Mouse (Mus musculus) kidney, embryonic 14.5 days (tissue): ENCODE data around the gene Sftpd. TPM values are rescaled to one million over a fixed set of nuclear protein-coding genes. Genes with fewer than 3 reads are reported as not detected.

Experiments used
- ATAC-seq: fragments of 200-750 bp; cut with Nextera tagmentation; 2 replicates; pipeline ENCODE4 v1.8.0; 2017; ENCODE audit warnings: moderate number of reproducible peaks, mild to moderate bottlenecking, moderate TSS enrichment, moderate library complexity; ENCODE audit not compliant: low FRiP score, low TSS enrichment
- H3K27ac ChIP-seq: fragments of 300-500 bp; sonication (generic); 2 replicates; pipeline ENCODE4 v1.5.1; 2014; ENCODE audit warnings: low read depth, mild to moderate bottlenecking, low read length, moderate library complexity, mixed read lengths
- H3K27me3 ChIP-seq: fragments of 300-500 bp; sonication (generic); 2 replicates; pipeline ENCODE4 v1.6.1; 2014; ENCODE audit warnings: mild to moderate bottlenecking, low read length; ENCODE audit not compliant: control insufficient read depth, insufficient read depth
- H3K36me3 ChIP-seq: fragments of 300-500 bp; sonication (generic); 2 replicates; pipeline ENCODE4 v1.6.1; 2014; ENCODE audit warnings: low read length, mixed read lengths; ENCODE audit not compliant: control insufficient read depth, insufficient read depth
- H3K4me1 ChIP-seq: fragments of 300-500 bp; sonication (generic); 2 replicates; pipeline ENCODE4 v1.6.1; 2014; ENCODE audit warnings: low read length, mixed read lengths; ENCODE audit not compliant: control insufficient read depth, insufficient read depth
- H3K4me2 ChIP-seq: fragments of 300-500 bp; sonication (generic); replicated peaks from 2 replicates; pipeline ENCODE4 v1.6.1; 2014; ENCODE audit warnings: low read depth, mild to moderate bottlenecking, low read length
- H3K4me3 ChIP-seq: fragments of 300-500 bp; sonication (generic); 2 replicates; pipeline ENCODE4 v1.5.1; 2014; ENCODE audit warnings: mild to moderate bottlenecking, low read length
- H3K9ac ChIP-seq: fragments of 300-500 bp; sonication (generic); 2 replicates; pipeline ENCODE4 v1.6.1; 2014; ENCODE audit warnings: low read depth, mild to moderate bottlenecking, low read length, moderate library complexity
- H3K9me3 ChIP-seq: fragments of 300-500 bp; sonication (generic); 2 replicates; pipeline ENCODE4 v1.6.1; 2016; ENCODE audit warnings: low read length; ENCODE audit not compliant: control insufficient read depth
- WGBS: fragments of 180-500 bp; shearing (Covaris S2); extraction: QIAGEN DNeasy Blood & Tissue Kit; methylation state at CpG from one replicate; pipeline ENCODE4 v1.1.7; 2014; 5-methylcytosine and 5-hydroxymethylcytosine counted together
- polyA plus RNA-seq: library from polyadenylated mRNA; unstranded; fragments of >200 nt; fragmentation: Nextera tagmentation; extraction: Ambion mirVana; gene quantifications from 2 replicates; pipeline ENCODE4 v1.2.1, GENCODE M21; 2014

Sftpd gene
- polyA plus RNA-seq, 1 experiment from 2014 or later: not detected

DNA sequence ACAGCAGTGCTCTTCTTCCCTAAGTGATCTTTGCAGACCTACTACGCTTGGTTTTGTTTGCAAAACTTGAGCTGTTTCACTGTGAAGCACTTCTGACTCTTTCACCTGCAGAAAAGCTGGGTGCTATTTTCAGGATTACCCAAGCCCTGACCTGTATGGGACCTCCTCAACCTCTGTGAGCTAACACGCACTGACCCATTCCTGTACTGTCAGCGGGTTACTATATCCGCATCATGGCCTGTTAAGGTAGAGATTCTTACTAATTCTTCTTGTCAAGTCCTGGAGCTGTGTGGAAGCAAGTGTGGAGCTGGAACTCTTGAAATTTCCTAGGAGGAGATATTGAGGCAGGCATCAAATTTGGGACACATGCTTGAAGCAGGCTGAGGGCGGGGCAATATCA, 60.3 kb downstream of the Sftpd start:
- Histone ChIP-seq H3K4me1 (no peaks in the 10 kb centered on the region), H3K4me2 (no peak overlapping the region), H3K9me3 (no peaks in the 10 kb centered on the region), H3K4me3 (no peak overlapping the region), H3K36me3 (no peaks in the 10 kb centered on the region), H3K27ac (no peak overlapping the region), H3K9ac (no peak overlapping the region), H3K27me3 (no peaks in the 10 kb centered on the region)
- WGBS: 87% methylated on average over 5 of the region's 5 CpGs
- ATAC-seq: no peak

Other genes with a start within 250 kb of the Sftpd start
- gene Tspan14, start 218.3 kb downstream of the Sftpd start, polyA plus RNA-seq: 67.4 and 118 TPM in 2 replicates
- 108 and 112 TPM in 2 replicates for gene Fam213a, start 171.4 kb downstream of the Sftpd start, polyA plus RNA-seq
- gene Dydc2, start 115.9 kb downstream of the Sftpd start, polyA plus RNA-seq: 0.33 TPM in 1 of 2 replicates, not detected in the other
- not detected in 2 replicates for gene Dydc1, start 112.2 kb downstream of the Sftpd start, polyA plus RNA-seq
- not detected in 2 replicates for gene Mat1a, start 80.1 kb downstream of the Sftpd start, polyA plus RNA-seq
- not detected in 2 replicates for gene Sftpa1, start 53.4 kb downstream of the Sftpd start, polyA plus RNA-seq
- gene Mbl1, start 33.7 kb downstream of the Sftpd start, polyA plus RNA-seq: not detected in 2 replicates
- gene Gm2832, start 93.7 kb upstream of the Sftpd start, polyA plus RNA-seq: 0.12 TPM in 1 of 2 replicates, not detected in the other
- not detected in 2 replicates for gene Gm5798, start 163.5 kb upstream of the Sftpd start, polyA plus RNA-seq
- not detected in 2 replicates for gene Gm7945, start 201.2 kb upstream of the Sftpd start, polyA plus RNA-seq
- not detected in 2 replicates for gene Gm6482, start 223.1 kb upstream of the Sftpd start, polyA plus RNA-seq